Mouse (Mus musculus) liver, embryonic 11.5 days (tissue): Measurements from ENCODE around the gene Eif4e. TPM values are rescaled to one million over a fixed set of nuclear protein-coding genes. Genes with fewer than 3 reads are reported as not detected.

Experiments
- ATAC-seq: fragments of 200-750 bp; cut with Nextera tagmentation; replicated peaks from 2 replicates; pipeline ENCODE4 v1.8.0; 2017; ENCODE audit warnings: moderate number of reproducible peaks, mild to moderate bottlenecking, moderate TSS enrichment, moderate library complexity; ENCODE audit not compliant: low FRiP score
- DNase-seq: peaks from one replicate; pipeline ENCODE4 v3.0.0-alpha.2; 2017; ENCODE audit warnings: low spot score
- H3K27ac ChIP-seq: fragments of 300-500 bp; sonication (generic); 2 replicates; pipeline ENCODE4 v1.5.1; 2014; ENCODE audit warnings: mild to moderate bottlenecking, low read depth, low read length, control low read depth
- H3K27me3 ChIP-seq: fragments of 300-500 bp; sonication (generic); replicated peaks from 2 replicates; pipeline ENCODE4 v1.6.1; 2014; ENCODE audit warnings: low read length, mixed read lengths; ENCODE audit not compliant: control insufficient read depth, insufficient read depth
- H3K36me3 ChIP-seq: fragments of 300-500 bp; sonication (generic); 2 replicates; pipeline ENCODE4 v1.6.1; 2014; ENCODE audit warnings: mild to moderate bottlenecking, low read length, moderate library complexity, mixed read lengths; ENCODE audit not compliant: control insufficient read depth, insufficient read depth
- H3K4me1 ChIP-seq: fragments of 300-500 bp; sonication (generic); replicated peaks from 2 replicates; pipeline ENCODE4 v1.6.1; 2014; ENCODE audit warnings: low read length, mixed read lengths; ENCODE audit not compliant: control insufficient read depth, insufficient read depth
- H3K4me2 ChIP-seq: fragments of 300-500 bp; sonication (generic); 2 replicates; pipeline ENCODE4 v1.6.1; 2014; ENCODE audit warnings: mild to moderate bottlenecking, control low read depth, moderate library complexity
- H3K4me3 ChIP-seq: fragments of 300-500 bp; sonication (generic); 2 replicates; pipeline ENCODE4 v1.5.1; 2014; ENCODE audit warnings: low read depth, low read length, control low read depth
- H3K9ac ChIP-seq: fragments of 300-500 bp; sonication (generic); 2 replicates; pipeline ENCODE4 v1.6.1; 2014; ENCODE audit warnings: low read depth, low read length, control low read depth
- H3K9me3 ChIP-seq: fragments of 300-500 bp; sonication (generic); 2 replicates; pipeline ENCODE4 v1.6.1; 2016; ENCODE audit warnings: low read length, inconsistent platforms, mixed read lengths; ENCODE audit not compliant: control insufficient read depth
- WGBS: fragments of 180-500 bp; shearing (Covaris S2); extraction: QIAGEN DNeasy Blood & Tissue Kit; methylation state at CpG from one replicate; pipeline ENCODE4 v1.1.7; 2014; 5-methylcytosine and 5-hydroxymethylcytosine counted together
- polyA plus RNA-seq: library from polyadenylated mRNA; unstranded; fragments of >200 nt; fragmentation: Nextera tagmentation; extraction: Ambion mirVana; gene quantifications from 2 replicates; pipeline ENCODE4 v1.2.1, GENCODE M21; 2014

Gene Eif4e
- polyA plus RNA-seq, 1 experiment from 2014 or later: 442 TPM

DNA sequence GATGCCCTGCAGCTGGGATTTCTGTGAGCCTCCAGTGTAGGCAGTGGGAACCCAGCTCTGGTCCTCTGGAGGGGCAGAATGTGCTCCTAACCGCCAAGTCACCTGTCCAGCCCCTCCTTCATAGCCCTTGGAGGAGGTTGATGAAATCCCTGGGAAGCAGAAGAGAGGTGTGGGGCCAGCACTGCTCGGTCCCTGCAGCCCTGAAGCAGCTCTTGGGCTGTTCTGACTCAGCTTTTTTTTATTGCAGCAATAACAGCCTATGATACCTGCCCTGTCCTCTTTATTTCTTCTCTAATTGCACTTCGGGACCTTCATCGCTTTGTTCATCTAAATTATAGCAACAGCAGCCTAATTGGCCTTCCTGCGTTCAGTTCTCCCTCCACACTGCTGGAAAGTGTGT is 15.5 kb upstream of the Eif4e start:
- Histone ChIP-seq H3K4me1 (no peaks in the 10 kb centered on the region), H3K9me3 (no peaks in the 10 kb centered on the region), H3K27me3 (no peaks in the 10 kb centered on the region), H3K27ac (no peak overlapping the region), H3K4me2 (no peak overlapping the region), H3K4me3 (no peak overlapping the region), H3K9ac (no peak overlapping the region), H3K36me3 (no peaks in the 10 kb centered on the region)
- DNase-seq: no peak
- 69% methylated on average over 5 of the region's 5 CpGs for WGBS
- no peak for ATAC-seq

DNA sequence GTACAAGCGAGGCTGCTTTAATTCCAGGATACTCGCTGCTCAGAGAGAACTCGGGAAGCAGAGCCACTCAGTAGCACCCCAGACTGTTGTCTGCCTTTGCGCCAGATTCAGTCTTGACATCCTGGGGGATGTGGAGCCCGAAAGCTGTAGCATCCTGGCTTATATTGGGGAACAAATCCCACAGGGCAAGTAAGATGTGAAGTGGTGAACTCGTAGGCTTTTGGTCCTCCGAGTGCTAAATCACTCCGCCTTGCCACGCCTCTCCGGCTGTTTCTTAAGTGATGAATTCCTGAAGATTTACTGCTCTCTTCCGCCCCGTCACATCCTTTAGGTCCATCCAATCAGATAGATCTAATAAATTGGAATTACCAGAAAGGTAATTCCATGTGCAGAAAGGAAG is 12.7 kb upstream of the Eif4e start:
- no peaks in the 10 kb centered on the region for H3K4me1 ChIP-seq
- no peak overlapping the region for H3K4me2 ChIP-seq
- no peak overlapping the region for H3K9ac ChIP-seq
- H3K27ac ChIP-seq: no peak overlapping the region
- H3K4me3 ChIP-seq: no peak overlapping the region
- no peak for ATAC-seq
- H3K9me3 ChIP-seq: no peaks in the 10 kb centered on the region
- H3K27me3 ChIP-seq: no peaks in the 10 kb centered on the region
- no peak for DNase-seq
- H3K36me3 ChIP-seq: no peaks in the 10 kb centered on the region
- WGBS: 77% methylated on average over 12 of the region's 12 CpGs

DNA sequence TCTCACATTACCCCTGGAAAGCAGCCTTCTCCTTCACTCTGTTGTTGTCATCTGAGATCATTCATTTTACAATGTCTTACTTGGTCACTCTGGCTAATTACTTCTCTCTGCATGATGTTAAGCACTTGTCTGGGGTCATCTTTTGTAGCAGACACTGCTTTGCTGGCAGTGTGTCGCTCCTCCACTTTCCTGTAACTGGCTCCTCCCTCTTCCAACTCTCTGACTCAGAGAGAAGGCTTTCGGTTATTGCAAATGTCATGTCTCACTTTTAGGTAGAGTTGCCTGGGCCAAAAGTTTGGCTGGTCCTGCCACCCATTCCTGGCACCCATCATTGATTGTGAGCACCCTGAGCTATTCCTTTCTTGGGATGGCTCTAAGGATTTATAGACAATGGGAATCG is 11.2 kb upstream of the Eif4e start:
- Histone ChIP-seq H3K9me3 (no peaks in the 10 kb centered on the region), H3K4me2 (no peak overlapping the region), H3K4me1 (no peaks in the 10 kb centered on the region), H3K36me3 (no peaks in the 10 kb centered on the region), H3K9ac (no peak overlapping the region), H3K27ac (no peak overlapping the region), H3K27me3 (no peaks in the 10 kb centered on the region), H3K4me3 (no peak overlapping the region)
- ATAC-seq (no peak), DNase-seq (no peak)
- WGBS: 68% methylated on average over 3 of the region's 3 CpGs

DNA sequence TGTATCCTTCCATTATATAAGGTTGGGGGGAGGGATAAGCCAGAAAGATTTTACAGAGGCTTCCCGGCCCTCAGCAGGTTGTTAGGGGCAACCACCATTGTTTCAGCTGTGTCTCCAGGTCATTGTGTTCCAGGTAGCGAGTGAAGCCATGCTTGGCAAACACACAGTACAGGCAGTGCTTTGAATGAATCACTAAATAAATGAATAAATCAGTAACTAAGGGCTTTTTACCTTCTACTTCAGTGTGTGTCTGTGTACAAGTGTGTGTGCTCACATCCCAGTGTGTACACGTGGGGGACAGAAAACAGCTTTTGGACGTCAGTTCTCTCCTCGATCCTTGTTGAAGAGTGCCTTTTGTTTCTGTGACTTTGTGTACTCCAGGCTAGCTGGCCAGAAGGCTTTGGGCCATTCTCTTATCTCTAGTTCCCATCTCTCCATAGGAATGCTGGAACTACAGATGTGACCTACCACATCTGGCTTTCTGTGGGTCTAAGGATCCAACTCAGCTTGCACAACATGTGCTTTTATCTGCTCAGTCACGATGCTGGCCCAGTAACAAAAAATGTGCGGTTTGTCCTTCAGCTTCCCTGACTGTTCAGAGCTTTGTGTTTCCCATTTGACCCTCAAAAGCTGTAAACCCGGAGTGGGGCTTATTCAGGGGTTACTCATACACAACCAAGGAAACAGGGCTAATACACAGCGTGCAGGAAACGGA is 10.2 kb upstream of the Eif4e start:
- 69% methylated on average over 10 of the region's 10 CpGs for whole genome bisulfite sequencing
- Histone ChIP-seq H3K36me3 (no peaks in the 10 kb centered on the region), H3K27me3 (no peaks in the 10 kb centered on the region), H3K4me1 (no peaks in the 10 kb centered on the region), H3K27ac (no peak overlapping the region), H3K4me2 (no peak overlapping the region), H3K4me3 (no peak overlapping the region), H3K9ac (no peak overlapping the region), H3K9me3 (no peaks in the 10 kb centered on the region)
- no peak for DNase-seq
- ATAC-seq: no peak

DNA sequence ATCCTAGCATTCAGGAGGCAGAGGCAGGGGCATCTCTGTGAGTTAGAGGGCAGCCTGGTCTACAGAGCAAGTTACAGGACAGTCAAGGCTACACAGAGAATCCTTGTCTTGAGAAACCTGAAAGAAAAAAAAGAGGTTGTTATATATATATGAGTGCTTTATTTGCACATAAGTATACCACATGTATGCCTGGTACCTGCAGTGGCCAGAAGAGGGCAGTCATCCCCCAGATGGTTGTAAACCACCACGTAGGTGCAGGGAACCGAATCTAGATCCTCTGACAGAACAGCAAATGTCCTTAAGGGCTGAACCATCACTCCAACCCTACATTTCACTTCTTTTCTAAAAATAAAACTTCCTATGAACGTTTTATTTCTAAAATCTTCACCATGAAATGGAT is 8.1 kb upstream of the Eif4e start:
- no peaks in the 10 kb centered on the region for H3K9me3 ChIP-seq
- no peak overlapping the region for H3K9ac ChIP-seq
- no peak overlapping the region for H3K4me3 ChIP-seq
- no peak for DNase-seq
- no peak overlapping the region for H3K4me2 ChIP-seq
- no peaks in the 10 kb centered on the region for H3K36me3 ChIP-seq
- H3K27me3 ChIP-seq: no peaks in the 10 kb centered on the region
- WGBS: 63% methylated on average over 3 of the region's 3 CpGs
- H3K4me1 ChIP-seq: no peaks in the 10 kb centered on the region
- no peak for ATAC-seq
- H3K27ac ChIP-seq: no peak overlapping the region

DNA sequence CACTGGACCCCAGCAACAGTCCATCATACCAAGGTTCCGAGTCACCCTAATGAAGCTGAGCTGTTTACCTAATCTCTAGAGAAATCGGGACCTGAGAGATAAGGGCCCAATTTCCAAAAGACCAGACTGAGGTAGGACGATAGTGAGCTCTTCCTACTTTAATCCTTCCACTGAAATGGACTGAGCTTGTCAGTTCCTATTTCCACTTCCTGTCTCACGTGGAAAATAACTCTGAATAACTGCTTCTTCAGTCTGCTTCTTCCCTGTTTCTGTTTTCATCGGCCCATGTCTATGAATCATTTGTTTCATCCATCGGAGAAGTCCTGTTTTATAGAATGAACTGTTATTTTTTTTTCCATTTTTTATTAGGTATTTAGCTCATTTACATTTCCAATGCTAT is 6.8 kb upstream of the Eif4e start:
- Histone ChIP-seq H3K4me3 (no peak overlapping the region), H3K27ac (no peak overlapping the region), H3K27me3 (no peaks in the 10 kb centered on the region), H3K4me1 (no peaks in the 10 kb centered on the region), H3K9ac (no peak overlapping the region), H3K36me3 (no peaks in the 10 kb centered on the region), H3K4me2 (no peak overlapping the region), H3K9me3 (no peaks in the 10 kb centered on the region)
- WGBS: 63% methylated on average over 6 of the region's 6 CpGs
- ATAC-seq (no peak), DNase-seq (no peak)

DNA sequence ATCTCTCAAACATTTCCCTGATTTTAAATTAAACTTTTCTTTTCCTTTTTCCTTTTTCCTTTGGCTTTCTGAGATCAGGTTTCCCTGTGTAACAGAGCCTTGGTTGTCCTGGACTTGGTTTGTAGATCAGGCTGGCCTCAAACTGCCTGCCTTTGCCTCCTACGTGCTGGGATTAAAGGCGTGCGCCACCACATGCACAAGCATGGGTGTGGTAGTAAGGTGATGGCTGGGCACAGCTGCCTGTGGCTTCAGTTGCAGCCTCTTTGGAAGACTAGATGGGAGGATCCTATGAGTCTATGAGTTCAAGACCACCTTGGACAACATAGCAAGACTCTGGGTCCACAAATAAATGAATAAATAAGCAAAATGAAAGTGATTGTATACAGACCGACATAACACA is 2.0 kb upstream of the Eif4e start:
- no peak overlapping the region for H3K9ac ChIP-seq
- H3K9me3 ChIP-seq: no peaks in the 10 kb centered on the region
- WGBS: 92% methylated on average over 4 of the region's 4 CpGs
- DNase-seq (peak; percentile 24), ATAC-seq (no peak)
- H3K27ac ChIP-seq: no peak overlapping the region
- no peaks in the 10 kb centered on the region for H3K36me3 ChIP-seq
- no peak overlapping the region for H3K4me2 ChIP-seq
- no peaks in the 10 kb centered on the region for H3K27me3 ChIP-seq
- H3K4me3 ChIP-seq: no peak overlapping the region
- peaks cover 6% of the 10 kb centered on the region for H3K4me1 ChIP-seq

DNA sequence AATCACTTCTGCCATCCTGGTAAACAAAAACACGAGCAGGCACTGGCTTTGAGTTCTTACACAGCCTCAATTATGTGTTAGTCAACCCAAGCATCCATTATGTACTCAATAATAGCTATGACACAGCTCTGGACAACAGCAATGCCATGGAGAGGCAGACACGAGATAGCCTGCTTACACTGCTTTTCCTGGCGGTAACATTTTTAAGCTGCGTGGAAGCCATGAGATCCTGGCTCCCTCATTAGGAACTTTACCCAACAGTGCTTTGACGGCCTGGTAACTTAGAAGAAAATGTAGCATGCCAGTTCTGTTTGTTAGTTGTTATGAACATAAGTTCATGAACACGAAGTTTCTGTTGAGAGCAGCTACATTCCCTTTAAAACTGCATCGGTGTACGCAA is 485 bp upstream of the Eif4e start:
- H3K36me3 ChIP-seq: no peaks in the 10 kb centered on the region
- H3K4me3 ChIP-seq: peak overlapping the region; percentile 100
- peak overlapping the region; percentile 91 for H3K9ac ChIP-seq
- H3K27ac ChIP-seq: no peak overlapping the region
- 62% methylated on average over 8 of the region's 8 CpGs for WGBS
- no peaks in the 10 kb centered on the region for H3K27me3 ChIP-seq
- ATAC-seq: no peak
- H3K4me1 ChIP-seq: peaks cover 20% of the 10 kb centered on the region
- H3K9me3 ChIP-seq: no peaks in the 10 kb centered on the region
- no peak for DNase-seq
- H3K4me2 ChIP-seq: peak overlapping the region; percentile 91

DNA sequence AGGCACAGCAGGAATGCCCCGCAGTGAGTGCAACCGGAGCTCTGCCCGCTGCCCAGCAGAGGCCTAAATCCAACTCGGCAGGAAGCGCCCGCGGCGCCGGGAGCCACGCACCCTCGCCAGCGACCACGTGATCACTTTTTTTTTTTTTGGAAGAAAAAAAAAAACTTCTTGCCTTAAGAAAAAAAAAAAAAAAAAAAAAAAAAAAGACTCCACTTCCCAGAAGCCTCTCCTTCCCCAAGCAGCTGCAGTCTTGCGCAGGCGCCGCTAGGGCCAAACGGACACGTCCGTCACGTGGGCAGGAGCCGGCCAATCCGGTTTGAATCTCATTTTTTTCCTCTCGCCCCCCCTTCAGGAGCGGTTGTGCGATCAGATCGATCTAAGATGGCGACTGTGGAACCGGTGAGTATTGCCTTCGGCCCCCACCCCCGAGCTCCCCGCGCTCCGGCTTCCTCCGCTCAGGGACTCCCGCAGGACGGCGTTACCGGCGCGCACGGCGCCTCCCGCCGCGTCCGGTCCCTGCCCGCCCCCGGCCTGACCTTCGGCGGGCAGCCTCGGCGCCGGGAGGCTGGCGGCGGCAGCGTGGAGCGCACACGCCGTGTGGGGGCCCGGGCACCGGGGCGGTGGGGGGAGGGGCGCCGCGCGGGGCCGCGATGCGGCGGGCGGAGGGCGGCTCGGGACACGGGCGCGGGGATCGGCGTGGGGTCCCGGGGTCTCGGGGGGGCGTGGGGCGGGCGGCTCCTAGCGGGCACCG is 1.1 kb downstream of the Eif4e start:
- Histone ChIP-seq H3K27me3 (no peaks in the 10 kb centered on the region), H3K36me3 (no peaks in the 10 kb centered on the region), H3K4me3 (peak overlapping the region; percentile 100), H3K9ac (peak overlapping the region; percentile 99), H3K4me1 (peaks cover 33% of the 10 kb centered on the region), H3K9me3 (no peaks in the 10 kb centered on the region), H3K4me2 (peak overlapping the region; percentile 91), H3K27ac (peak overlapping the region; percentile 97)
- 2% methylated on average over 69 of the region's 85 CpGs for WGBS
- ATAC-seq: peak; percentile 89
- DNase-seq: peak; percentile 91
